In genomic region chr1:173456139-173456754, GRCm38 (mm10) we compare ENCODE assay signal across 9 mouse cellular contexts. TPM values are rescaled to one million over a fixed set of nuclear protein-coding genes. Genes with fewer than 3 reads are reported as not detected.
A peak's percentile ranks its signal among the peaks of the same experiment; 100 is the strongest.
DNase-seq lines count a peak whose midpoint lies in the region; ATAC-seq lines count a peak whose summit lies in the region.
"Had no signal": no experiment of that assay in that cellular context is flagged by ENCODE, and none has a peak within 500 bp of the region (broad histone marks: within the 10 kb centered on the region; RNA-seq: fewer than 3 reads in every experiment).

No protein-coding gene starts in this region.

- H3K27ac ChIP-seq in hindbrain, embryonic 11.5 days (ENCODE audit: low read depth, low read length), result no peak overlapping the region
- H3K27ac ChIP-seq in hindbrain, embryonic 10.5 days, result no peak overlapping the region

- peak; percentile 69 for ATAC-seq in hindbrain, embryonic 11.5 days (ENCODE audit: low FRiP score)

- no peak overlapping the region for H3K4me3 ChIP-seq in hindbrain, embryonic 11.5 days (ENCODE audit: low read depth, low read length)
- no peak overlapping the region for H3K4me3 ChIP-seq in hindbrain, embryonic 10.5 days
- H3K4me3 ChIP-seq: myocyte had no signal

- H3K36me3 ChIP-seq in hindbrain, embryonic 11.5 days (ENCODE audit: control insufficient read depth, insufficient read depth, low read length), result no peaks in the 10 kb centered on the region
- no peaks in the 10 kb centered on the region for H3K36me3 ChIP-seq in hindbrain, embryonic 10.5 days

- no peaks in the 10 kb centered on the region for H3K27me3 ChIP-seq in hindbrain, embryonic 11.5 days (ENCODE audit: control insufficient read depth, insufficient read depth, low read length)
- H3K27me3 ChIP-seq in hindbrain, embryonic 10.5 days (ENCODE audit: insufficient read depth, poor library complexity, severe bottlenecking), result no peaks in the 10 kb centered on the region

- no peaks in the 10 kb centered on the region for H3K9me3 ChIP-seq in hindbrain, embryonic 11.5 days (ENCODE audit: control insufficient read depth, low read length)
- H3K9me3 ChIP-seq in hindbrain, embryonic 10.5 days, result no peaks in the 10 kb centered on the region

- H3K4me2 ChIP-seq in hindbrain, embryonic 11.5 days (replicated peaks; ENCODE audit: low read depth, low read length), result no peak overlapping the region

- no peaks in the 10 kb centered on the region for H3K4me1 ChIP-seq in hindbrain, embryonic 11.5 days (replicated peaks; ENCODE audit: control insufficient read depth, insufficient read depth, low read length)
- H3K4me1 ChIP-seq in hindbrain, embryonic 10.5 days (replicated peaks), result no peaks in the 10 kb centered on the region

- H3K9ac ChIP-seq in hindbrain, embryonic 11.5 days (ENCODE audit: low read depth, low read length), result no peak overlapping the region

- intact Hi-C loops in left cerebral cortex, postnatal 25 days (cut with DNase I), result loop anchor here (2.0 to 10.0 kb wide), 3 partner anchors 647 to 1099 kb away; no protein-coding TSS in a partner anchor

- peak; percentile 61 for DNase-seq in hindbrain, embryonic 11.5 days (ENCODE audit: low spot score)
- no peak for DNase-seq in hindbrain, embryonic 10.5 days (ENCODE audit: low spot score)
- DNase-seq in CD4-positive helper T cell, adult 2 months (ENCODE audit: low read depth, low spot score), result peak; percentile 65
- DNase-seq in adipocyte (ENCODE audit: low spot score), result peak; percentile 81
- DNase-seq in forelimb bud, embryonic 11.5 days (ENCODE audit: low read depth, low spot score), result peak; percentile 57
- DNase-seq in left cerebral cortex, postnatal 25 days (ENCODE audit: low spot score in 2 of 2), result peak; percentile 52 to 71
- DNase-seq in retina, adult 2 months (ENCODE audit: low read depth, low spot score), result peak; percentile 30
- DNase-seq in urinary bladder, postnatal 4 days (ENCODE audit: low spot score in 2 of 2), result no peak

- WGBS in hindbrain, embryonic 11.5 days, result 63% methylated on average over 7 of the region's 7 CpGs
- WGBS in hindbrain, embryonic 10.5 days, result 65% methylated on average over 7 of the region's 7 CpGs

RNA-seq across cellular contexts. Expression of gene Ifi206, which starts 34.6 kb away (rescaled TPM):
- polyA plus RNA-seq in hindbrain, embryonic 11.5 days (2014; fragmentation: Nextera tagmentation; extraction: Ambion mirVana), result 0.04 TPM in 1 of 2 replicates, not detected in the other
- not detected in 2 replicates for polyA plus RNA-seq in hindbrain, embryonic 10.5 days (2016; fragmentation: Nextera tagmentation; extraction: Ambion mirVana)
- total RNA-seq in left cerebral cortex, postnatal 25 days (2021), result not detected

Comparison
In these comparisons a context has a peak if more than half of its experiments do, and no peak if none do; other contexts are left out.
1. DNase-seq: peak in hindbrain, embryonic 11.5 days (single experiment), CD4-positive helper T cell, adult 2 months (single experiment), adipocyte (single experiment), forelimb bud, embryonic 11.5 days (single experiment), left cerebral cortex, postnatal 25 days (2 of 2) and retina, adult 2 months (single experiment); none in hindbrain, embryonic 10.5 days (single experiment) and urinary bladder, postnatal 4 days (0 of 2).